Mouse (Mus musculus) bone marrow, adult 2 months (tissue): ENCODE measurements around the gene Olfr870.

Source experiments
- CTCF ChIP-seq: fragments of 200-500 bp; IDR thresholded peaks from 2 replicates; pipeline ENCODE4 v1.5.1; 2011; ENCODE audit warnings: low read length, control low read depth; ENCODE audit not compliant: control insufficient read depth, insufficient read depth
- POLR2A ChIP-seq: fragments of 200-500 bp; IDR thresholded peaks from 2 replicates; pipeline ENCODE4 v1.6.1; 2011; ENCODE audit warnings: low read depth, mild to moderate bottlenecking, control low read depth, low read length, borderline replicate concordance; ENCODE audit not compliant: control insufficient read depth

DNA sequence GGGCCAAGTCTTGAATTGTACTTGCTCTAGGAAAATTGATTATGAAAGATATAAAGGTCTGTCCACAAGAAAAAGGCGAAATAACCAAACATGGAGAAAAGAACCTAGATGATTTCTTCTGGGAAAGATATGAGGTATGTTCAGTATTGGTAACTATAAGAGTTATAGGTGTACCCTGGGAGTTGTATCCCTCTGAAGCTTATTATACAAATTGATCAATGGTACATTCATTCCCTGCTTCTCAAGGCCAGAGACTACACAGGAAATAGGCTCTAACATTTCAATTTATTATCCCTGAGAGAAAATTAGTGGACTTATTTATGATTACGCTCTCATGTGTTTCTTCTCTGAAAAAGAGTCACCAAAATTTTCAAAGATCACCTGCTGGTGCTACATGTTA is at the start of gene Olfr870:
- TF ChIP-seq CTCF (no peak), POLR2A (no peak)
